Mouse (Mus musculus) liver, adult 2 months (tissue): ENCODE data around the gene Cltc.

Source experiments
- CTCF ChIP-seq: fragments of 200-500 bp; IDR thresholded peaks from 2 replicates; pipeline ENCODE4 v1.5.1; 2011; ENCODE audit warnings: low read depth, low read length, control low read depth
- POLR2A ChIP-seq: fragments of 200-500 bp; IDR thresholded peaks from 2 replicates; pipeline ENCODE4 v1.6.1; 2011; ENCODE audit warnings: low read length, control low read depth; ENCODE audit not compliant: insufficient read depth; ENCODE audit errors: extremely low read depth

GRCm38 (mm10) chr11:86684126-86685012 is 73.0 kb downstream of the Cltc start:
- no peak for TF ChIP-seq POLR2A
- no peak for TF ChIP-seq CTCF
